Mouse (Mus musculus) thymus, postnatal 25 days (tissue): Measurements from ENCODE around the gene Pogz.
"Not testable (repeated sequence)": the region's sequence is repeated elsewhere in the genome, so short reads cannot be mapped to it uniquely, and the experiment has no call there.

ENCODE experiments used
- DNase-seq: peaks from one replicate; pipeline ENCODE4 v3.0.0; 2022

Gene Pogz

GRCm38 (mm10) chr3:94833358-94833757 is 4.0 kb upstream of the Pogz start:
- no peak for DNase-seq

GRCm38 (mm10) chr3:94835396-94835795 is 2.0 kb upstream of the Pogz start:
- DNase-seq = no peak

GRCm38 (mm10) chr3:94837959-94838496 is 661 bp downstream of the Pogz start:
- DNase-seq = peak; percentile 74

DNA sequence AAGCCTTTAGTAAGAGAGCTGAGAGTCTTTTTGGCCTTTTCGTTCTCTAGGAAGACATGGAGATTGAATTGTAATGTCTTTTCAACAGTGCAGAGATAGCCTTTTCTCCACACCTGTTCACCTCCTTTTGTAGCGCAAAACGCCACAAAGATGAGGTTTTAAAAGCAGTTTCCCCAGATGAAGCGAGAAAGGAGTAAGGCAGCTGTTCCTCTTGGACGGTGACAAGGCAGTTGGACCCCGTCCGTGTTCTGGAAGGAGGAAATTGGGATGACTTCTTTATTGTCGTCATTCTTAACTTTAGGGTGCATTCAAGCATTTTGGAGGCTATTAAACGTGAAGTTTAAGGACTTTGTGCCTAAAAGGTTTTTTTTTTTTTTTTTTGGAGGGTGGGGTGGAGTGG is 1.3 kb downstream of the Pogz start:
- no peak for DNase-seq

DNA sequence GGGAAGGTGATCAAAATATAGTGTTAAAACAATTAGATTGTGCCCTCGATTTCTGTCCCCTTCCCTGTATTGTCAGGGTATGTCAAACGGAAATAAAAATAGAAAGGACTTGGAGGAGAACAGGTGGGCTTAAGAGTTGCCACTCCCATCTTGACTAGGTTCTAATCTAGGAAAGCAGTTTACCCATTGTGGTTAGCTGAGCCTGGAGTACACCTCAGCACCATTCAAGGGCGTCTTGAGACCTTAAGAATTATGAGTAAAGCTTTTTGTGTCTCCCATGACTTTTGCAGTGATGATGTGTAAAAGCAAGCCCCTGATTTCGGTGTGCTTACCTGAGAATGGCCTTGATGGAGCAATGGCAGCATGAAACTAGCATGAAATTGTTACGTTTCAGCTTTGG is 1.7 kb downstream of the Pogz start:
- no peak for DNase-seq

DNA sequence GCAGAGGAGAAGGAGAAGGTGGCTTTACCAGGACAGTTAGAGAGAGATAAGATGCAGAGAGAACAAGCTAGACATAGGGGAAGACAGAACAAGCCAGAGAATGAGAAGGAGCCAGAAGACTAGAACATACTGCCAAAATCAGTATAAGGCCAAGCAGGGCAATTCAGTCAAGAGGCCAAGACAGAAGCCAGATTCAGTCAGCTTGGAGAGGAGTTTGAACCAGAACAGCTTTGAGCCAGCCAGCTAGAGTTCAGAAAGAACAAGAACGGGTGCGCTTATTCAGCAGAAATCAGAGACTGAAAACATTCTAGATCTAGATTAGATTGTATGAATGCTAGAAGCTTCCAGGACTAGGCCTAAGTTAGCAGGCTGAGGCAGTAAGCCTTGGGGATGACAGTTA is 10.0 kb downstream of the Pogz start:
- DNase-seq = no peak

DNA sequence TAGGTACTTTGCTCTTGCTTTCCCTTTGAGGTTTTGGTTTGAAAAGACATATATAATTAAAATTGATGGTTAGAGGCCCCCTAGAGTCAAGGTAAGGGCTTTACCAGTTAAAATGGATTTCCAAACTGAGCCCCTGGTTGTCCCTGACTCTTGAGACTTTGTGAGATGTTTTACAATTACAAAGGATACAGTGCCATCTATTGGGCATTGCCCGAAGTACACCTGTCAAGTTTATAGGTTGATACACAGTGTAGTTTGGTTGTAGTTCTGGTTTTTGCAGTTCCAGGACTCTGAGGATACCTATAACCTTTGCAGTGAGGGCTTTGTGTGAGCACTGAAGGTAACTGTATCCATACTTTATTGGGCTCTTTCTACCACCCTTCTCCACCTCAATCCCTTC is 12.0 kb downstream of the Pogz start:
- DNase-seq = peak; percentile 78

- DNase-seq = peak; percentile 37
Observed at GRCm38 (mm10) chr3:94851731-94852130, 14.4 kb downstream of the Pogz start.

DNA sequence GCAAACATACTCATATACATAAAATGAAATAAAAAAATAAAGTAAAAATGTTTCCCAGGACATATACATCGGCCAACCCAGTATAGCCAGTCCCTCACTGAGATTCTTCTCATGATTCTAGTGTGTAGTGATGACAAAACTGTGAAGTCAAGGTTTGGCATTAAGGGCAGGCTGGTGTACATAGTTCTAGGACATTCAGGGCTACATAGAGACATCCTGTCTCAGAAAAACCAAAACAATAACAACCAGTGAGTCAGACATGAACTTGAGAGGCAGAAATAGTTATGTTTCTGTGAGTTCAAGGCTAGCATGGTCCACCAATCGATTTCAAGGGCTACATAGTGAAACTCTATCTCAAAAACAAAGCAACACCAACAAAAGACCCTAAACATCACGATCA is 14.8 kb downstream of the Pogz start:
- no peak for DNase-seq

- no peak for DNase-seq
Observed at GRCm38 (mm10) chr3:94859471-94859870, 22.1 kb downstream of the Pogz start.

DNA sequence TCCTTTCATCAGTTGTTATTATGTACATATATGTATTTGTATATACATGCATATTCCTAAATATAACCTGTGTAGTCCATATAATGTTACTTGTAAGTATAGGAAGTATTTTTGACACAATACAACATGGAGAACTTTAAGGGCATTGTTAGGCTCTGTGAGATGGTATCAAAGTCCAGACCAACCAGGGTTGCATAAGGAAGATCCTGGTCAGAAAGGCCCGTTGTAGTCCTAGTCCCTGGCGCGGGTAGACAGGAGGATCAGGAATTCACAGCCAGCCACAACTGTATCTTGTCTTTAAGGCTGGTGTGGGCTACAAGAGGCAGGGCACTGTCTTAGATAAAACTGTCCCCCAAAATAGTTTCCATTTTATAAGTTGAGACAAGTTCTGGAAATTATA is 31.6 kb downstream of the Pogz start:
- no peak for DNase-seq

GRCm38 (mm10) chr3:94878618-94879017 is 41.3 kb downstream of the Pogz start:
- no peak for DNase-seq

- no peak for DNase-seq
Observed at GRCm38 (mm10) chr3:94881840-94882239, 44.5 kb downstream of the Pogz start.

- DNase-seq = no peak
Observed at GRCm38 (mm10) chr3:94882579-94882978, 45.2 kb downstream of the Pogz start.

- peak; percentile 82 for DNase-seq
Observed at GRCm38 (mm10) chr3:94886316-94887224, 49.2 kb downstream of the Pogz start, which contains the start of gene Psmb4. Gene Psmb4 (minus strand): TSS chr3:94886961.

GRCm38 (mm10) chr3:94888595-94888994 is 51.2 kb downstream of the Pogz start:
- peak; percentile 26 for DNase-seq

DNA sequence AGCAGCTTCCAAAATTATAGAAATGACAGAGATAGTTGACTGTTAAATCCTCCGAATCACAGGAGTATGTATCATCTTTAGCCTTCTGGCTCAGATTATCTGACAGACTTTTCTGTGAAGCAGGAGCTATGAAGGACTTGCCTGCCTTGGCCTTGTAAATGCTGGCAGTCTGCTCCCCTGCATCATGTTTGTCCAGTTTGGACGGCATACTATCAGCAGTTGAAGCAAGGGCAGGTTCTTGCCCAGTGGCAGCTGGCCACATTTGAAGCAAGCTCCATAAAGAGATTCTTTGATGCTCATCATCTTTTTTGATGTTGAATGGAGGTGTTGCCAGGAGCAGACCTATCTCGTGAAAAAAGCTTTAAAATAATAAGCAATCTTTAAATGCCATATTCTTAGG is 56.7 kb downstream of the Pogz start:
- DNase-seq = no peak

DNA sequence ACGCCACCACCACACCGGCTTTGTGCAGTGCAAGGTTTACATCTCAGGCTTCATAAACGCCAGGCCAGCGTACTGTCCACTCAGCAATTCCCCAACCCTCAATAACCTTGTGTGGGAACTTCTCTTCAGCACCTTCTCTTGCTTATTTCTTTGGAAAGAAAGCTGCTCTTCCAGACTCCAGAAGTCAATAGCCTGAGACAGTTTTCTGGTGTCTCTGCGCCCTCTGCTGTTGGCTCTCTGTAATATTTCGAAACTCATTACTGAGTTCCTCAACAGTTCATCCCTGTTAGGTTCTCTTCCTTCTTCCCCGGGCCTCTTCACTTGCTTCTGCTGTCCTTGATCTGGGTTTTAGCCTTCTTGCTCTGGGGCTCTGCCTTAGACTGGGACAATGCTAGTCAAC is 65.4 kb downstream of the Pogz start:
- peak; percentile 47 for DNase-seq

DNA sequence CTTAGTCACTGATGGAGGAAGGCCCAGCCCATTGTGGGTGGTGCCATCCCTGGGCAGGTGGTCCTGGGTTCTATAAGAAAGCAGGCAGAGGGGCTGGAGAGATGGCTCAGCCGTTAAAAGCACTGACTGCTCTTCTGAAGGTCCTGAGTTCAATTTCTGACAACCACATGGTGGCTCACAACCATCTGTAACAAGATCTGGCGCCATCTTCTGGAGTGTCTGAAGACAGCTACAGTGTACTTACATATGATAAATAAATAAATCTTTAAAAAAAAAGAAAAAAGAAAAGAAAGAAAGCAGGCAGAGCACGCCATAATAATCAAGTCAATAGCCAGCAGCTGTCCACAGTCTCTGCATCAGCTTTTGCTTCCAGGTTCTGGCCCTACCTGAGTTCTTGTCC is 67.4 kb downstream of the Pogz start:
- DNase-seq = not testable (repeated sequence)

DNA sequence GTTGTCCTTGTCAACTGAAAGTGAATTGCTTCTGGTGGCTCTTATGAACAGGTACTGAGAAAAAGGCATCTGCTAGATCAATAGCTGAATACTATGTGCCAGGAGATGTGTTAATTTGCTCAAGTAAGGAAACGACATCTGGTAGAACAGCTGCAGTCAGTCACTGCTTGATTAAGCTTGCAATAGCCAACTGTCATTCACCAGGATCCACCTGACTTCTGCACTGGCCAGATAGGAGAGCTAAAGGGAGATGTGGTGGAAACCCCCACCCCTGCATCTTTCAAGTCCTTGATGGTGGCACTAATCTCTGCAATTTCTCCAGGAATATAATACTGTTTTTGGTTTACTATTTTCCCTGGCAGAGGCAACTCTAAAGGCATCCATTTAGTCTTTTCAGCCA is 69.1 kb downstream of the Pogz start:
- DNase-seq = no peak

DNA sequence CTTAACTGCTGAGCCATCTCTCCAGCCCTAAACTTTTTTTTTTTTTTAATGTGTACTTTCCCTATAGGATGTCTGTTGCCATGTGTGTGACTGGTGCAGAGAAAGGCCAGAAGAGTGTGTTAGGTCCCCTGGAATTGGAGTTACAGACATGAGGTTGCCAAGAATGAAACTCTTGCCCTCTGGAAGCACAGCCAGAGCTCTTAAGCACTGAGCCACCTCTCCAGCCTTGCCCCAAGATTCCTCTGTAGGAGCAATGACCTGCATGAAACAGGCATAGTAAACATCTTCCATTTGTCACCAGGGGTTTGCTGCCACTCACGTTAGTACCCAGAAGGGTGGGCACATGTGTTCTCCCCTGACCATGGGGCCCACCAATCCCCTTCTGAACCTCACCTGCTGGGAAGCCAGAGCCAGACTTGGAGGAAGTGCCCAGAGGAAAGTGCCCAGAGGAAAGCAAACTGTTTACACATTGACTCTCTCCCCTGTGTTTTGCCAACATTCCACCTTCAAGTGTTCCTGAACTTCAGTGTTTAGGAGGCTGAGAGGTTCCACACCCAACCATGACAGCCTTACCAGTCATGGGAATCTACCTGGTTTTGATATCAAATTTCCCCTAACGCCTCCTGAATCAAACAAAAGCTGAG is 73.8 kb downstream of the Pogz start:
- DNase-seq = no peak

- no peak for DNase-seq
Observed at GRCm38 (mm10) chr3:94913801-94914200, 76.4 kb downstream of the Pogz start.

GRCm38 (mm10) chr3:94915903-94916741 is 78.8 kb downstream of the Pogz start:
- peak; percentile 29 for DNase-seq
